Mouse (Mus musculus) limb, embryonic 14.5 days (tissue): Measurements from ENCODE around the gene Sec61a1. TPM values are rescaled to one million over a fixed set of nuclear protein-coding genes. Genes with fewer than 3 reads are reported as not detected.

ENCODE experiments used
- ATAC-seq: fragments of 200-750 bp; cut with Nextera tagmentation; 2 replicates; pipeline ENCODE4 v1.8.0; 2017; ENCODE audit warnings: low read depth, moderate number of reproducible peaks, moderate TSS enrichment; ENCODE audit not compliant: low FRiP score
- DNase-seq: peaks from one replicate; pipeline ENCODE4 v3.0.0-alpha.2; 2015; ENCODE audit warnings: low spot score
- H3K27ac ChIP-seq: fragments of 300-500 bp; sonication (generic); replicated peaks from 2 replicates; pipeline ENCODE4 v1.5.1; 2014; ENCODE audit warnings: low read depth, mild to moderate bottlenecking, low read length, moderate library complexity, mixed read lengths
- H3K27me3 ChIP-seq: fragments of 300-500 bp; sonication (generic); 2 replicates; pipeline ENCODE4 v1.6.1; 2014; ENCODE audit warnings: low read length, mixed read lengths; ENCODE audit not compliant: control insufficient read depth, insufficient read depth
- H3K36me3 ChIP-seq: fragments of 300-500 bp; sonication (generic); 2 replicates; pipeline ENCODE4 v1.6.1; 2014; ENCODE audit warnings: mild to moderate bottlenecking, low read length, moderate library complexity, mixed read lengths; ENCODE audit not compliant: control insufficient read depth, insufficient read depth
- H3K4me1 ChIP-seq: fragments of 300-500 bp; sonication (generic); 2 replicates; pipeline ENCODE4 v1.6.1; 2014; ENCODE audit warnings: antibody characterized with exemption, low read length, mixed read lengths; ENCODE audit not compliant: control insufficient read depth, insufficient read depth
- H3K4me2 ChIP-seq: fragments of 300-500 bp; sonication (generic); replicated peaks from 2 replicates; pipeline ENCODE4 v1.6.1; 2014; ENCODE audit warnings: low read depth, mild to moderate bottlenecking, low read length, moderate library complexity; ENCODE audit not compliant: severe bottlenecking
- H3K4me3 ChIP-seq: fragments of 300-500 bp; sonication (generic); replicated peaks from 2 replicates; pipeline ENCODE4 v1.5.1; 2014; ENCODE audit warnings: low read length
- H3K9ac ChIP-seq: fragments of 300-500 bp; sonication (generic); 2 replicates; pipeline ENCODE4 v1.6.1; 2014; ENCODE audit warnings: mild to moderate bottlenecking, low read depth, low read length, moderate library complexity; ENCODE audit not compliant: severe bottlenecking
- H3K9me3 ChIP-seq: fragments of 300-500 bp; sonication (generic); 2 replicates; pipeline ENCODE4 v1.6.1; 2016; ENCODE audit warnings: low read length; ENCODE audit not compliant: control insufficient read depth
- POLR2A ChIP-seq: fragments of 200-500 bp; IDR thresholded peaks from 2 replicates; pipeline ENCODE4 v1.8.0; 2012; ENCODE audit warnings: inconsistent platforms, mild to moderate bottlenecking, moderate library complexity, borderline replicate concordance; ENCODE audit not compliant: insufficient read depth, insufficient read length; ENCODE audit errors: extremely low read depth
- WGBS: fragments of 180-500 bp; shearing (Covaris S2); extraction: QIAGEN DNeasy Blood & Tissue Kit; methylation state at CpG from one replicate; pipeline ENCODE4 v1.1.7; 2014; 5-methylcytosine and 5-hydroxymethylcytosine counted together
- polyA plus RNA-seq, 2 experiments: library from polyadenylated mRNA; depleted of rRNA in 1 of 2; stranded (reverse) in 1 of 2; unstranded in 1 of 2; fragments of >200 nt; fragmentation: Nextera tagmentation in 1 of 2; extraction: Ambion mirVana in 1 of 2; gene quantifications; 2 replicates each; pipeline versions ENCODE4 v1.2.1 to v1.2.3; 2012 to 2014

The Sec61a1 gene
- polyA plus RNA-seq, 2 experiments: 254 to 273 TPM

GRCm38 (mm10) chr6:88558076-88558475 lies 39.4 kb upstream of the Sec61a1 start:
- no peak overlapping the region for H3K4me2 ChIP-seq
- ATAC-seq (no peak), DNase-seq (no peak)
- no peaks in the 10 kb centered on the region for H3K27me3 ChIP-seq
- H3K27ac ChIP-seq: no peak overlapping the region
- H3K9me3 ChIP-seq: no peaks in the 10 kb centered on the region
- no peak overlapping the region for H3K4me3 ChIP-seq
- WGBS: 73% methylated on average over 1 of the region's 1 CpGs
- H3K9ac ChIP-seq: no peak overlapping the region
- no peaks in the 10 kb centered on the region for H3K4me1 ChIP-seq
- no peak for TF ChIP-seq POLR2A
- no peaks in the 10 kb centered on the region for H3K36me3 ChIP-seq

- Histone ChIP-seq H3K36me3 (no peaks in the 10 kb centered on the region), H3K9ac (no peak overlapping the region), H3K4me1 (no peaks in the 10 kb centered on the region), H3K27ac (no peak overlapping the region), H3K9me3 (no peaks in the 10 kb centered on the region), H3K27me3 (no peaks in the 10 kb centered on the region), H3K4me3 (no peak overlapping the region), H3K4me2 (no peak overlapping the region)
- TF ChIP-seq POLR2A: no peak
- DNase-seq: no peak
- no peak for ATAC-seq
- WGBS: 21% methylated on average over 4 of the region's 4 CpGs
Measured at GRCm38 (mm10) chr6:88557548-88557947, 38.8 kb upstream of the Sec61a1 start.

- no peak for ATAC-seq
- Histone ChIP-seq H3K4me2 (no peak overlapping the region), H3K36me3 (no peaks in the 10 kb centered on the region), H3K27me3 (0 out of 2 replicates have a peak, but pooled peaks cover 7% of the 10 kb centered on the region), H3K4me1 (no peaks in the 10 kb centered on the region), H3K27ac (no peak overlapping the region), H3K9ac (no peak overlapping the region), H3K9me3 (no peaks in the 10 kb centered on the region), H3K4me3 (no peak overlapping the region)
- DNase-seq: no peak
- no peak for TF ChIP-seq POLR2A
- 85% methylated on average over 2 of the region's 2 CpGs for WGBS
Measured at GRCm38 (mm10) chr6:88549916-88550315, 31.2 kb upstream of the Sec61a1 start.

- H3K27ac ChIP-seq: no peak overlapping the region
- no peak overlapping the region for H3K9ac ChIP-seq
- ATAC-seq (no peak), DNase-seq (peak; percentile 69)
- no peak overlapping the region for H3K4me2 ChIP-seq
- TF ChIP-seq POLR2A: no peak
- no peaks in the 10 kb centered on the region for H3K9me3 ChIP-seq
- no peak overlapping the region for H3K4me3 ChIP-seq
- H3K27me3 ChIP-seq: 0 out of 2 replicates have a peak, but pooled peaks cover 7% of the 10 kb centered on the region
- H3K36me3 ChIP-seq: no peaks in the 10 kb centered on the region
- 39% methylated on average over 4 of the region's 4 CpGs for WGBS
- no peaks in the 10 kb centered on the region for H3K4me1 ChIP-seq
Measured at GRCm38 (mm10) chr6:88549137-88549814, 30.6 kb upstream of the Sec61a1 start.

GRCm38 (mm10) chr6:88548405-88549049 lies 29.8 kb upstream of the Sec61a1 start:
- no peak for DNase-seq
- WGBS: 75% methylated on average over 10 of the region's 10 CpGs

More at GRCm38 (mm10) chr6:88548405-88549049, 29.8 kb upstream of the Sec61a1 start:
- H3K4me3 ChIP-seq: no peak overlapping the region
- H3K27me3 ChIP-seq: 0 out of 2 replicates have a peak, but pooled peaks cover 7% of the 10 kb centered on the region
- no peak for ATAC-seq
- TF ChIP-seq POLR2A: no peak
- no peak overlapping the region for H3K4me2 ChIP-seq
- H3K27ac ChIP-seq: no peak overlapping the region
- no peaks in the 10 kb centered on the region for H3K4me1 ChIP-seq
- no peak overlapping the region for H3K9ac ChIP-seq
- no peaks in the 10 kb centered on the region for H3K36me3 ChIP-seq
- H3K9me3 ChIP-seq: no peaks in the 10 kb centered on the region
